Mouse (Mus musculus): ENCODE results near the gene Cbwd1. TPM values are rescaled to one million over a fixed set of nuclear protein-coding genes. Genes with fewer than 3 reads are reported as not detected.

Gene Cbwd1
- polyA plus RNA-seq, 1 experiment = 45.4 TPM

- H3K36me3 ChIP-seq (ENCODE audit: control insufficient read depth, insufficient read depth, low read length, poor library complexity, severe bottlenecking) = no peaks in the 10 kb centered on the region; the same call in 1 of the 2 replicates
- H3K4me3 ChIP-seq (ENCODE audit: low read depth, low read length) = no peak overlapping the region
- TF ChIP-seq EP300 (IDR thresholded peaks at IDR 0.05; ENCODE audit: insufficient read depth, low read depth, low read length) (no peak), POLR2A (IDR thresholded peaks at IDR 0.05; ENCODE audit: insufficient read depth, low read length) (no peak), CTCF (IDR thresholded peaks at IDR 0.05; ENCODE audit: low read depth, low read length) (no peak)
- no peaks in the 10 kb centered on the region for H3K9me3 ChIP-seq (replicated peaks; ENCODE audit: control insufficient read depth, insufficient read depth, low read length, poor library complexity, severe bottlenecking)
- no peak overlapping the region for H3K9ac ChIP-seq (ENCODE audit: low read depth, poor library complexity, severe bottlenecking)
- H3K4me1 ChIP-seq (ENCODE audit: control insufficient read depth, insufficient read depth, low read length) = no peaks in the 10 kb centered on the region
- no peak overlapping the region for H3K27ac ChIP-seq (ENCODE audit: insufficient read depth, low read length)
- no peaks in the 10 kb centered on the region; the same call in none of the 2 replicates for H3K27me3 ChIP-seq (ENCODE audit: control insufficient read depth, insufficient read depth, low read length, poor library complexity, severe bottlenecking)
Observed at GRCm38 (mm10) chr19:24993526-24993925, 32.1 kb upstream of the Cbwd1 start.

- no peaks in the 10 kb centered on the region; the same call in 1 of the 2 replicates for H3K27me3 ChIP-seq (ENCODE audit: control insufficient read depth, insufficient read depth, low read length, poor library complexity, severe bottlenecking)
- no peaks in the 10 kb centered on the region for H3K36me3 ChIP-seq (ENCODE audit: control insufficient read depth, insufficient read depth, low read length, poor library complexity, severe bottlenecking)
- H3K4me1 ChIP-seq (ENCODE audit: control insufficient read depth, insufficient read depth, low read length) = no peaks in the 10 kb centered on the region
- H3K27ac ChIP-seq (ENCODE audit: insufficient read depth, low read length) = no peak overlapping the region
- H3K9me3 ChIP-seq (replicated peaks; ENCODE audit: control insufficient read depth, insufficient read depth, low read length, poor library complexity, severe bottlenecking) = no peaks in the 10 kb centered on the region
- no peak overlapping the region for H3K9ac ChIP-seq (ENCODE audit: low read depth, poor library complexity, severe bottlenecking)
- no peak overlapping the region for H3K4me3 ChIP-seq (ENCODE audit: low read depth, low read length)
- TF ChIP-seq EP300 (IDR thresholded peaks at IDR 0.05; ENCODE audit: insufficient read depth, low read depth, low read length) (no peak), CTCF (IDR thresholded peaks at IDR 0.05; ENCODE audit: low read depth, low read length) (no peak), POLR2A (IDR thresholded peaks at IDR 0.05; ENCODE audit: insufficient read depth, low read length) (no peak)
Observed at GRCm38 (mm10) chr19:24990138-24990822, 28.9 kb upstream of the Cbwd1 start.

GRCm38 (mm10) chr19:24988831-24989230, 27.4 kb upstream of the Cbwd1 start:
- Histone ChIP-seq H3K4me3 (ENCODE audit: low read depth, low read length) (no peak overlapping the region), H3K27me3 (ENCODE audit: control insufficient read depth, insufficient read depth, low read length, poor library complexity, severe bottlenecking) (no peaks in the 10 kb centered on the region; the same call in 1 of the 2 replicates), H3K36me3 (ENCODE audit: control insufficient read depth, insufficient read depth, low read length, poor library complexity, severe bottlenecking) (no peaks in the 10 kb centered on the region), H3K9ac (ENCODE audit: low read depth, poor library complexity, severe bottlenecking) (no peak overlapping the region), H3K27ac (ENCODE audit: insufficient read depth, low read length) (no peak overlapping the region), H3K9me3 (replicated peaks; ENCODE audit: control insufficient read depth, insufficient read depth, low read length, poor library complexity, severe bottlenecking) (no peaks in the 10 kb centered on the region), H3K4me1 (ENCODE audit: control insufficient read depth, insufficient read depth, low read length) (no peaks in the 10 kb centered on the region)
- no peak for TF ChIP-seq EP300 (IDR thresholded peaks at IDR 0.05; ENCODE audit: insufficient read depth, low read depth, low read length)
- no peak for TF ChIP-seq POLR2A (IDR thresholded peaks at IDR 0.05; ENCODE audit: insufficient read depth, low read length)
- no peak for TF ChIP-seq CTCF (IDR thresholded peaks at IDR 0.05; ENCODE audit: low read depth, low read length)

GRCm38 (mm10) chr19:24987355-24987754, 25.9 kb upstream of the Cbwd1 start:
- no peak overlapping the region for H3K27ac ChIP-seq (ENCODE audit: insufficient read depth, low read length)
- no peaks in the 10 kb centered on the region for H3K36me3 ChIP-seq (ENCODE audit: control insufficient read depth, insufficient read depth, low read length, poor library complexity, severe bottlenecking)
- H3K4me3 ChIP-seq (ENCODE audit: low read depth, low read length) = no peak overlapping the region
- no peaks in the 10 kb centered on the region for H3K4me1 ChIP-seq (ENCODE audit: control insufficient read depth, insufficient read depth, low read length)
- H3K9ac ChIP-seq (ENCODE audit: low read depth, poor library complexity, severe bottlenecking) = no peak overlapping the region
- H3K27me3 ChIP-seq (ENCODE audit: control insufficient read depth, insufficient read depth, low read length, poor library complexity, severe bottlenecking) = no peaks in the 10 kb centered on the region; the same call in 1 of the 2 replicates
- no peak for TF ChIP-seq CTCF (IDR thresholded peaks at IDR 0.05; ENCODE audit: low read depth, low read length)
- TF ChIP-seq POLR2A (IDR thresholded peaks at IDR 0.05; ENCODE audit: insufficient read depth, low read length) = no peak
- TF ChIP-seq EP300 (IDR thresholded peaks at IDR 0.05; ENCODE audit: insufficient read depth, low read depth, low read length) = no peak
- no peaks in the 10 kb centered on the region for H3K9me3 ChIP-seq (replicated peaks; ENCODE audit: control insufficient read depth, insufficient read depth, low read length, poor library complexity, severe bottlenecking)

- no peak overlapping the region for H3K4me3 ChIP-seq (ENCODE audit: low read depth, low read length)
- TF ChIP-seq POLR2A (IDR thresholded peaks at IDR 0.05; ENCODE audit: insufficient read depth, low read length) (no peak), EP300 (IDR thresholded peaks at IDR 0.05; ENCODE audit: insufficient read depth, low read depth, low read length) (no peak)
- no peaks in the 10 kb centered on the region for H3K36me3 ChIP-seq (ENCODE audit: control insufficient read depth, insufficient read depth, low read length, poor library complexity, severe bottlenecking)
- no peak overlapping the region for H3K27ac ChIP-seq (ENCODE audit: insufficient read depth, low read length)
- no peak overlapping the region for H3K9ac ChIP-seq (ENCODE audit: low read depth, poor library complexity, severe bottlenecking)
- no peaks in the 10 kb centered on the region for H3K9me3 ChIP-seq (replicated peaks; ENCODE audit: control insufficient read depth, insufficient read depth, low read length, poor library complexity, severe bottlenecking)
- H3K4me1 ChIP-seq (ENCODE audit: control insufficient read depth, insufficient read depth, low read length) = no peaks in the 10 kb centered on the region
- H3K27me3 ChIP-seq (ENCODE audit: control insufficient read depth, insufficient read depth, low read length, poor library complexity, severe bottlenecking) = no peaks in the 10 kb centered on the region
Observed at GRCm38 (mm10) chr19:24985045-24985444, 23.6 kb upstream of the Cbwd1 start.

GRCm38 (mm10) chr19:24983857-24984498, 22.6 kb upstream of the Cbwd1 start:
- Histone ChIP-seq H3K36me3 (ENCODE audit: control insufficient read depth, insufficient read depth, low read length, poor library complexity, severe bottlenecking) (no peaks in the 10 kb centered on the region), H3K9ac (ENCODE audit: low read depth, poor library complexity, severe bottlenecking) (no peak overlapping the region), H3K4me1 (ENCODE audit: control insufficient read depth, insufficient read depth, low read length) (no peaks in the 10 kb centered on the region), H3K27me3 (ENCODE audit: control insufficient read depth, insufficient read depth, low read length, poor library complexity, severe bottlenecking) (no peaks in the 10 kb centered on the region), H3K27ac (ENCODE audit: insufficient read depth, low read length) (no peak overlapping the region), H3K9me3 (replicated peaks; ENCODE audit: control insufficient read depth, insufficient read depth, low read length, poor library complexity, severe bottlenecking) (no peaks in the 10 kb centered on the region), H3K4me3 (ENCODE audit: low read depth, low read length) (no peak overlapping the region)
- TF ChIP-seq POLR2A (IDR thresholded peaks at IDR 0.05; ENCODE audit: insufficient read depth, low read length) (no peak), EP300 (IDR thresholded peaks at IDR 0.05; ENCODE audit: insufficient read depth, low read depth, low read length) (no peak)

Measured in ES-Bruce4 (cell line).